Mouse (Mus musculus) neutrophil, adult 5-6 weeks (primary cell): ENCODE measurements around the gene Hadha. TPM values are rescaled to one million over a fixed set of nuclear protein-coding genes. Genes with fewer than 3 reads are reported as not detected.
A peak's percentile ranks its signal among the peaks of the same experiment; 100 is the strongest.

Experiments
- ATAC-seq: fragments of 151-379, 151-347 bp; 2 replicates; pipeline ENCODE4 v1.8.0; 2017; ENCODE audit warnings: mild to moderate bottlenecking, moderate TSS enrichment; ENCODE audit not compliant: insufficient number of reproducible peaks, poor library complexity, low FRiP score, severe bottlenecking; ENCODE audit errors: extremely low read depth
- total RNA-seq: library from RNA; stranded (forward); fragments of 200-1000 nt; gene quantifications from 2 replicates; pipeline ENCODE4 v1.2.3, GENCODE M21; 2017

Gene Hadha
- total RNA-seq, 1 experiment from 2014 or later, result 107 TPM

GRCm38 (mm10) chr5:30098260-30098659 lies 56.7 kb downstream of the Hadha start:
- no peak for ATAC-seq

GRCm38 (mm10) chr5:30095731-30096130 lies 59.2 kb downstream of the Hadha start:
- ATAC-seq, result no peak

- no peak for ATAC-seq
Observed at GRCm38 (mm10) chr5:30094399-30094798, 60.6 kb downstream of the Hadha start.

- ATAC-seq, result no peak
Observed at GRCm38 (mm10) chr5:30092701-30093100, 62.3 kb downstream of the Hadha start.

- ATAC-seq, result 0 out of 2 replicates have a peak, but pooled peaks have one; percentile 19
Observed at GRCm38 (mm10) chr5:30072825-30073821, 81.8 kb downstream of the Hadha start, which contains the start of gene Tyms. Tyms (minus strand) TSS chr5:30073617.

GRCm38 (mm10) chr5:30072377-30072776 lies 82.6 kb downstream of the Hadha start:
- no peak for ATAC-seq

GRCm38 (mm10) chr5:30071677-30072076 lies 83.3 kb downstream of the Hadha start:
- ATAC-seq, result no peak

Other genes starting within 250 kb of the Hadha start
- 1.0 and 1.1 TPM in 2 replicates for gene Il6, start 142.0 kb downstream of the Hadha start, total RNA-seq
- 0.98 and 5.4 TPM in 2 replicates for gene Tyms, start 81.5 kb downstream of the Hadha start, total RNA-seq
- not detected in 2 replicates for gene Garem2, start 50.0 kb downstream of the Hadha start, total RNA-seq
- gene 3110082J24Rik, start 49.1 kb downstream of the Hadha start, total RNA-seq, result not detected in 2 replicates
- 54.9 and 63.0 TPM in 2 replicates for gene Hadhb, start 86 bp upstream of the Hadha start, total RNA-seq
- gene Adgrf3, start 50.6 kb upstream of the Hadha start, total RNA-seq, result not detected in 2 replicates
- gene Selenoi, start 77.4 kb upstream of the Hadha start, total RNA-seq, result 18.3 and 20.9 TPM in 2 replicates
- gene Drc1, start 126.2 kb upstream of the Hadha start, total RNA-seq, result 1.2 TPM in 1 of 2 replicates, not detected in the other